Comparison of ENCODE assay signal across 15 mouse cellular contexts in genomic region chr1:135562982-135563650, GRCm38 (mm10). TPM values are rescaled to one million over a fixed set of nuclear protein-coding genes. Genes with fewer than 3 reads are reported as not detected.
A peak's percentile ranks its signal among the peaks of the same experiment; 100 is the strongest.
DNase-seq lines count a peak whose midpoint lies in the region; ATAC-seq and TF ChIP-seq lines count a peak whose summit lies in the region.
"Had no signal": no experiment of that assay in that cellular context is flagged by ENCODE, and none has a peak within 500 bp of the region (broad histone marks: within the 10 kb centered on the region; RNA-seq: fewer than 3 reads in every experiment).

No protein-coding gene starts in this region.

- DNase-seq in forebrain, postnatal 0 days, result no peak
- no peak for DNase-seq in layer of hippocampus, adult 2 months (ENCODE audit: low spot score in 2 of 2)
- DNase-seq in layer of hippocampus, postnatal 14 days (ENCODE audit: low spot score in 2 of 2), result no peak
- no peak for DNase-seq in hindbrain, embryonic 14.5 days (ENCODE audit: low spot score)
- peak; percentile 58 for DNase-seq in kidney, postnatal 0 days (ENCODE audit: low spot score)
- no peak for DNase-seq in retina, embryonic 14.5 days (ENCODE audit: low spot score)
- no peak for DNase-seq in thymus, postnatal 36 days
- DNase-seq: B cell, adult 2 months; right cerebral cortex, postnatal 25 days; thymus, postnatal 14 days had no signal

- H3K4me2 ChIP-seq in forebrain, postnatal 0 days (ENCODE audit: low read depth), result no peak overlapping the region
- no peak overlapping the region for H3K4me2 ChIP-seq in forebrain, embryonic 12.5 days
- H3K4me2 ChIP-seq in hindbrain, embryonic 14.5 days (replicated peaks), result no peak overlapping the region
- H3K4me2 ChIP-seq in kidney, postnatal 0 days (ENCODE audit: low read length), result 0 out of 2 replicates have a peak overlapping the region, but pooled peaks have one; percentile 1
- H3K4me2 ChIP-seq: heart, embryonic 12.5 days had no signal

- peaks cover 32% of the 10 kb centered on the region for H3K4me1 ChIP-seq in forebrain, postnatal 0 days (ENCODE audit: insufficient read depth)
- H3K4me1 ChIP-seq in forebrain, embryonic 12.5 days, result peaks cover 61% of the 10 kb centered on the region
- peaks cover 62% of the 10 kb centered on the region for H3K4me1 ChIP-seq in hindbrain, embryonic 14.5 days (replicated peaks; ENCODE audit: control insufficient read depth, insufficient read depth, low read length)
- H3K4me1 ChIP-seq in kidney, postnatal 0 days (replicated peaks; ENCODE audit: insufficient read depth, low read length), result peaks cover 36% of the 10 kb centered on the region

- no peak for ATAC-seq in forebrain, postnatal 0 days
- ATAC-seq in forebrain, embryonic 12.5 days (ENCODE audit: low FRiP score), result no peak
- no peak for ATAC-seq in hindbrain, embryonic 14.5 days (ENCODE audit: low FRiP score)
- 0 out of 2 replicates have a peak, but pooled peaks have one; percentile 27 for ATAC-seq in kidney, postnatal 0 days (replicated peaks; ENCODE audit: low FRiP score, low read depth)
- ATAC-seq: inflammation-experienced regulatory T-cells, adult 6 months had no signal

- no peak overlapping the region for H3K4me3 ChIP-seq in forebrain, postnatal 0 days (ENCODE audit: low read depth, low read length)
- H3K4me3 ChIP-seq in forebrain, embryonic 12.5 days (replicated peaks), result no peak overlapping the region
- no peak overlapping the region for H3K4me3 ChIP-seq in layer of hippocampus, adult 2 months
- no peak overlapping the region for H3K4me3 ChIP-seq in hindbrain, embryonic 14.5 days (replicated peaks; ENCODE audit: low read length)
- no peak overlapping the region for H3K4me3 ChIP-seq in kidney, postnatal 0 days (replicated peaks; ENCODE audit: low read depth, low read length)
- H3K4me3 ChIP-seq: heart, embryonic 12.5 days had no signal

- 53% methylated on average over 8 of the region's 8 CpGs for WGBS in forebrain, postnatal 0 days
- 70% methylated on average over 8 of the region's 8 CpGs for WGBS in forebrain, embryonic 12.5 days
- WGBS in hindbrain, embryonic 14.5 days, result 70% methylated on average over 8 of the region's 8 CpGs
- WGBS in kidney, postnatal 0 days, result 38% methylated on average over 8 of the region's 8 CpGs

- no peak overlapping the region for H3K9ac ChIP-seq in forebrain, postnatal 0 days
- no peak overlapping the region for H3K9ac ChIP-seq in forebrain, embryonic 12.5 days
- no peak overlapping the region for H3K9ac ChIP-seq in hindbrain, embryonic 14.5 days
- H3K9ac ChIP-seq in kidney, postnatal 0 days (ENCODE audit: low read depth, low read length), result no peak overlapping the region

- 0 out of 2 replicates have a peak overlapping the region, but pooled peaks have one; percentile 78 for H3K27ac ChIP-seq in forebrain, postnatal 0 days (ENCODE audit: low read depth, low read length)
- no peak overlapping the region for H3K27ac ChIP-seq in forebrain, embryonic 12.5 days
- peak overlapping the region; percentile 92; the same call in 1 of the 2 replicates for H3K27ac ChIP-seq in layer of hippocampus, adult 2 months
- 0 out of 2 replicates have a peak overlapping the region, but pooled peaks have one; percentile 73 for H3K27ac ChIP-seq in hindbrain, embryonic 14.5 days
- peak overlapping the region; percentile 81 for H3K27ac ChIP-seq in kidney, postnatal 0 days
- H3K27ac ChIP-seq: macrophage had no signal

- no peak for TF ChIP-seq CTCF in forebrain, postnatal 0 days (IDR thresholded peaks at IDR 0.05; ENCODE audit: low read depth)
- TF ChIP-seq CTCF in layer of hippocampus, adult 2 months (conservative IDR thresholded peaks at IDR 0.05), result no peak
- TF ChIP-seq CTCF in kidney, postnatal 0 days (IDR thresholded peaks at IDR 0.05; ENCODE audit: low read depth), result no peak

- no peaks in the 10 kb centered on the region for H3K27me3 ChIP-seq in forebrain, postnatal 0 days (ENCODE audit: insufficient read depth, low read length)
- no peaks in the 10 kb centered on the region for H3K27me3 ChIP-seq in forebrain, embryonic 12.5 days
- no peaks in the 10 kb centered on the region for H3K27me3 ChIP-seq in hindbrain, embryonic 14.5 days (ENCODE audit: control insufficient read depth, insufficient read depth, low read length)
- H3K27me3 ChIP-seq in kidney, postnatal 0 days (ENCODE audit: insufficient read depth, low read length), result no peaks in the 10 kb centered on the region
- H3K27me3 ChIP-seq: heart, embryonic 12.5 days had no signal

- no peaks in the 10 kb centered on the region for H3K9me3 ChIP-seq in forebrain, postnatal 0 days (ENCODE audit: low read length)
- H3K9me3 ChIP-seq in forebrain, embryonic 12.5 days, result no peaks in the 10 kb centered on the region
- H3K9me3 ChIP-seq in hindbrain, embryonic 14.5 days (ENCODE audit: control insufficient read depth, low read length), result no peaks in the 10 kb centered on the region
- H3K9me3 ChIP-seq in kidney, postnatal 0 days (replicated peaks; ENCODE audit: low read length), result no peaks in the 10 kb centered on the region
- H3K9me3 ChIP-seq: G1E; heart, embryonic 12.5 days had no signal

- H3K36me3 ChIP-seq in forebrain, postnatal 0 days (ENCODE audit: insufficient read depth), result no peaks in the 10 kb centered on the region
- H3K36me3 ChIP-seq in forebrain, embryonic 12.5 days (replicated peaks), result no peaks in the 10 kb centered on the region
- no peaks in the 10 kb centered on the region; the same call in 1 of the 2 replicates for H3K36me3 ChIP-seq in hindbrain, embryonic 14.5 days (replicated peaks; ENCODE audit: control insufficient read depth, insufficient read depth)
- H3K36me3 ChIP-seq in kidney, postnatal 0 days (ENCODE audit: insufficient read depth, low read length), result no peaks in the 10 kb centered on the region
- H3K36me3 ChIP-seq: G1E had no signal

RNA-seq across cellular contexts. Expression of gene Nav1, which starts 44.0 kb away (rescaled TPM):
- total RNA-seq in forebrain, postnatal 0 days (2014; rRNA removed), result 67.9 and 85.8 TPM in 2 replicates
- polyA plus RNA-seq in forebrain, postnatal 0 days (2015; fragmentation: Nextera tagmentation; extraction: Ambion mirVana), result 19.7 and 35.5 TPM in 2 replicates
- 32.4 and 37.9 TPM in 2 replicates for polyA plus RNA-seq in forebrain, embryonic 12.5 days (2016; fragmentation: Nextera tagmentation; extraction: Ambion mirVana)
- total RNA-seq in layer of hippocampus, adult 2 months (2021), result 10 to 100 TPM; 60.3 to 71.2 TPM
- total RNA-seq in layer of hippocampus, postnatal 14 days (2021), result 100 to 1,000 TPM; 161 to 168 TPM
- polyA plus RNA-seq in hindbrain, embryonic 14.5 days (2014; fragmentation: Nextera tagmentation; extraction: Ambion mirVana), result 56.2 and 60.2 TPM in 2 replicates
- 9.1 and 9.3 TPM in 2 replicates for polyA plus RNA-seq in kidney, postnatal 0 days (2015; fragmentation: Nextera tagmentation; extraction: Ambion mirVana)
- polyA plus RNA-seq: G1E had no signal
